In genomic region chr4:57783391-57783770, GRCm38 (mm10) we compare ENCODE assay signal across 9 mouse cellular contexts.
DNase-seq lines count a peak whose midpoint lies in the region; ATAC-seq and TF ChIP-seq lines count a peak whose summit lies in the region.
"Had no signal": no experiment of that assay in that cellular context is flagged by ENCODE, and none has a peak within 500 bp of the region (broad histone marks: within the 10 kb centered on the region; RNA-seq: fewer than 3 reads in every experiment).

No protein-coding gene starts in this region.

- no peak for TF ChIP-seq EP300 in ES-Bruce4 (IDR thresholded peaks at IDR 0.05; ENCODE audit: insufficient read depth, low read depth, low read length)

- 35% methylated on average over 9 of the region's 9 CpGs for WGBS in hindbrain, embryonic 12.5 days
- WGBS in midbrain, embryonic 14.5 days, result 29% methylated on average over 9 of the region's 9 CpGs

- H3K27me3 ChIP-seq in ES-Bruce4 (ENCODE audit: control insufficient read depth, insufficient read depth, low read length, poor library complexity, severe bottlenecking), result no peaks in the 10 kb centered on the region; the same call in 1 of the 2 replicates
- H3K27me3 ChIP-seq in hindbrain, embryonic 12.5 days, result no peaks in the 10 kb centered on the region
- no peaks in the 10 kb centered on the region for H3K27me3 ChIP-seq in midbrain, embryonic 14.5 days (ENCODE audit: control insufficient read depth, insufficient read depth, low read length)

- peaks cover 9% of the 10 kb centered on the region for H3K4me1 ChIP-seq in ES-Bruce4 (ENCODE audit: control insufficient read depth, insufficient read depth, low read length)
- H3K4me1 ChIP-seq in hindbrain, embryonic 12.5 days, result peaks cover 33% of the 10 kb centered on the region
- peaks cover 15% of the 10 kb centered on the region for H3K4me1 ChIP-seq in midbrain, embryonic 14.5 days (ENCODE audit: control insufficient read depth, insufficient read depth, low read length)

- no peaks in the 10 kb centered on the region for H3K36me3 ChIP-seq in ES-Bruce4 (ENCODE audit: control insufficient read depth, insufficient read depth, low read length, poor library complexity, severe bottlenecking)
- no peaks in the 10 kb centered on the region for H3K36me3 ChIP-seq in hindbrain, embryonic 12.5 days
- H3K36me3 ChIP-seq in midbrain, embryonic 14.5 days (ENCODE audit: control insufficient read depth, insufficient read depth, low read length), result no peaks in the 10 kb centered on the region
- H3K36me3 ChIP-seq: liver, embryonic 15.5 days had no signal

- H3K9ac ChIP-seq in ES-Bruce4 (ENCODE audit: low read depth, poor library complexity, severe bottlenecking), result peak overlapping the region; percentile 62
- H3K9ac ChIP-seq in hindbrain, embryonic 12.5 days, result 0 out of 2 replicates have a peak overlapping the region, but pooled peaks have one; percentile 57
- peak overlapping the region; percentile 3; the same call in 1 of the 2 replicates for H3K9ac ChIP-seq in midbrain, embryonic 14.5 days (replicated peaks; ENCODE audit: low read length)
- H3K9ac ChIP-seq: liver, embryonic 15.5 days had no signal

- DNase-seq in CD4-positive, CD25-positive, alpha-beta regulatory T cell, adult 2 months (ENCODE audit: low read depth, low spot score), result peak; percentile 11
- peak; percentile 58 for DNase-seq in midbrain, embryonic 14.5 days
- DNase-seq in natural killer cell, adult 2 months (ENCODE audit: low spot score in 2 of 2), result no peak
- no peak for DNase-seq in embryo, embryonic 10.5 days (ENCODE audit: low spot score)
- no peak for DNase-seq in embryo, embryonic 10 days (ENCODE audit: low spot score)

- no peak for ATAC-seq in CD4-positive, CD25-positive, alpha-beta regulatory T cell, adult 4 months
- ATAC-seq in hindbrain, embryonic 12.5 days (ENCODE audit: low FRiP score), result no peak
- ATAC-seq in midbrain, embryonic 14.5 days (ENCODE audit: low FRiP score, low TSS enrichment), result no peak

- TF ChIP-seq POLR2A in ES-Bruce4 (IDR thresholded peaks at IDR 0.05; ENCODE audit: insufficient read depth, low read length), result no peak

- no peak for TF ChIP-seq CTCF in ES-Bruce4 (IDR thresholded peaks at IDR 0.05; ENCODE audit: low read depth, low read length)

- H3K4me3 ChIP-seq in ES-Bruce4 (ENCODE audit: low read depth, low read length), result peak overlapping the region; percentile 81
- H3K4me3 ChIP-seq in hindbrain, embryonic 12.5 days, result peak overlapping the region; percentile 44
- H3K4me3 ChIP-seq in midbrain, embryonic 14.5 days (replicated peaks; ENCODE audit: low read depth, low read length), result peak overlapping the region; percentile 41

- no peak overlapping the region for H3K27ac ChIP-seq in ES-Bruce4 (ENCODE audit: insufficient read depth, low read length)
- peak overlapping the region; percentile 64; the same call in 1 of the 2 replicates for H3K27ac ChIP-seq in hindbrain, embryonic 12.5 days
- H3K27ac ChIP-seq in midbrain, embryonic 14.5 days (replicated peaks; ENCODE audit: low read depth, low read length), result no peak overlapping the region
- H3K27ac ChIP-seq: liver, embryonic 15.5 days had no signal

- H3K9me3 ChIP-seq in ES-Bruce4 (replicated peaks; ENCODE audit: control insufficient read depth, insufficient read depth, low read length, poor library complexity, severe bottlenecking), result no peaks in the 10 kb centered on the region
- no peaks in the 10 kb centered on the region for H3K9me3 ChIP-seq in hindbrain, embryonic 12.5 days (replicated peaks)
- no peaks in the 10 kb centered on the region for H3K9me3 ChIP-seq in midbrain, embryonic 14.5 days (ENCODE audit: control insufficient read depth, low read length)
- H3K9me3 ChIP-seq: liver, embryonic 15.5 days had no signal

- peak overlapping the region; percentile 72 for H3K4me2 ChIP-seq in hindbrain, embryonic 12.5 days (replicated peaks)
- H3K4me2 ChIP-seq in midbrain, embryonic 14.5 days (ENCODE audit: low read length), result peak overlapping the region; percentile 82

Comparison
In these comparisons a context has a peak if more than half of its experiments do, and no peak if none do; other contexts are left out.
1. DNase-seq: peak in CD4-positive, CD25-positive, alpha-beta regulatory T cell, adult 2 months (single experiment) and midbrain, embryonic 14.5 days (single experiment); none in natural killer cell, adult 2 months (0 of 2), embryo, embryonic 10.5 days (single experiment) and embryo, embryonic 10 days (single experiment).
2. H3K9ac ChIP-seq: peak in every context shown above with its lines; median percentile 62 in ES-Bruce4; 57 in hindbrain, embryonic 12.5 days; 3 in midbrain, embryonic 14.5 days.
3. Peak in every context shown above with its lines, with median percentiles within 50 percentile points of each other: H3K4me3 ChIP-seq.